Mouse (Mus musculus): ENCODE measurements at regions not wholly inside any gene's neighbourhood (a gene's known extent, or its start where the extent isn't known, plus 50 kb on each side); places are given as distances from the start of the nearest gene placed in this dataset.

- 57% methylated on average over 19 of the region's 19 CpGs for WGBS
- DNase-seq: no peak
- no peak for TF ChIP-seq CTCF (IDR thresholded peaks at IDR 0.05; ENCODE audit: borderline replicate concordance, insufficient read depth, low read depth, low read length)
- TF ChIP-seq POLR2A (IDR thresholded peaks at IDR 0.05; ENCODE audit: borderline replicate concordance, insufficient read depth, low read length): no peak
Measured at GRCm38 (mm10) chr12:12581271-12582186, 319.6 kb downstream of the Fam49a start.

GRCm38 (mm10) chr12:12580763-12581178 lies 318.8 kb downstream of the Fam49a start:
- no peak overlapping the region for H3K4me3 ChIP-seq (replicated peaks; ENCODE audit: insufficient read depth, low read depth, low read length)
- no peak overlapping the region for H3K27ac ChIP-seq (ENCODE audit: insufficient read depth, low read length)
- H3K4me1 ChIP-seq (ENCODE audit: control insufficient read depth, insufficient read depth, low read length): no peaks in the 10 kb centered on the region
- no peaks in the 10 kb centered on the region for H3K27me3 ChIP-seq (ENCODE audit: control insufficient read depth, insufficient read depth, low read length)
- WGBS: 32% methylated on average over 8 of the region's 8 CpGs
- no peak for TF ChIP-seq CTCF (IDR thresholded peaks at IDR 0.05; ENCODE audit: borderline replicate concordance, insufficient read depth, low read depth, low read length)
- no peak for TF ChIP-seq POLR2A (IDR thresholded peaks at IDR 0.05; ENCODE audit: borderline replicate concordance, insufficient read depth, low read length)
- DNase-seq: no peak

More at GRCm38 (mm10) chr12:12581271-12582186, 319.6 kb downstream of the Fam49a start:
- H3K27ac ChIP-seq (ENCODE audit: insufficient read depth, low read length): no peak overlapping the region
- H3K4me3 ChIP-seq (replicated peaks; ENCODE audit: insufficient read depth, low read depth, low read length): no peak overlapping the region
- H3K27me3 ChIP-seq (ENCODE audit: control insufficient read depth, insufficient read depth, low read length): no peaks in the 10 kb centered on the region
- H3K4me1 ChIP-seq (ENCODE audit: control insufficient read depth, insufficient read depth, low read length): no peaks in the 10 kb centered on the region

- H3K4me1 ChIP-seq (ENCODE audit: control insufficient read depth, insufficient read depth, low read length): no peaks in the 10 kb centered on the region
- no peak overlapping the region for H3K4me3 ChIP-seq (replicated peaks; ENCODE audit: insufficient read depth, low read depth, low read length)
- no peak for TF ChIP-seq POLR2A (IDR thresholded peaks at IDR 0.05; ENCODE audit: borderline replicate concordance, insufficient read depth, low read length)
- no peak for TF ChIP-seq CTCF (IDR thresholded peaks at IDR 0.05; ENCODE audit: borderline replicate concordance, insufficient read depth, low read depth, low read length)
- H3K27me3 ChIP-seq (ENCODE audit: control insufficient read depth, insufficient read depth, low read length): no peaks in the 10 kb centered on the region
- 58% methylated on average over 7 of the region's 7 CpGs for WGBS
- no peak for DNase-seq
- no peak overlapping the region for H3K27ac ChIP-seq (ENCODE audit: insufficient read depth, low read length)
Measured at GRCm38 (mm10) chr12:12578278-12578677, 316.3 kb downstream of the Fam49a start.

- Histone ChIP-seq H3K27ac (ENCODE audit: insufficient read depth, low read length) (no peak overlapping the region), H3K4me3 (replicated peaks; ENCODE audit: insufficient read depth, low read depth, low read length) (no peak overlapping the region), H3K4me1 (ENCODE audit: control insufficient read depth, insufficient read depth, low read length) (no peaks in the 10 kb centered on the region), H3K27me3 (ENCODE audit: control insufficient read depth, insufficient read depth, low read length) (no peaks in the 10 kb centered on the region)
- WGBS: 93% methylated on average over 7 of the region's 7 CpGs
- no peak for DNase-seq
- TF ChIP-seq POLR2A (IDR thresholded peaks at IDR 0.05; ENCODE audit: borderline replicate concordance, insufficient read depth, low read length): no peak
- TF ChIP-seq CTCF (IDR thresholded peaks at IDR 0.05; ENCODE audit: borderline replicate concordance, insufficient read depth, low read depth, low read length): no peak
Measured at GRCm38 (mm10) chr12:12570563-12571251, 308.8 kb downstream of the Fam49a start.

- 59% methylated on average over 3 of the region's 3 CpGs for WGBS
- TF ChIP-seq POLR2A (IDR thresholded peaks at IDR 0.05; ENCODE audit: borderline replicate concordance, insufficient read depth, low read length) (no peak), CTCF (IDR thresholded peaks at IDR 0.05; ENCODE audit: borderline replicate concordance, insufficient read depth, low read depth, low read length) (no peak)
- Histone ChIP-seq H3K4me1 (ENCODE audit: control insufficient read depth, insufficient read depth, low read length) (no peaks in the 10 kb centered on the region), H3K27me3 (ENCODE audit: control insufficient read depth, insufficient read depth, low read length) (no peaks in the 10 kb centered on the region), H3K27ac (ENCODE audit: insufficient read depth, low read length) (no peak overlapping the region), H3K4me3 (replicated peaks; ENCODE audit: insufficient read depth, low read depth, low read length) (no peak overlapping the region)
- no peak for DNase-seq
Measured at GRCm38 (mm10) chr12:12567734-12568104, 305.8 kb downstream of the Fam49a start.

GRCm38 (mm10) chr12:12567058-12567733 lies 305.3 kb downstream of the Fam49a start:
- TF ChIP-seq CTCF (IDR thresholded peaks at IDR 0.05; ENCODE audit: borderline replicate concordance, insufficient read depth, low read depth, low read length) (no peak), POLR2A (IDR thresholded peaks at IDR 0.05; ENCODE audit: borderline replicate concordance, insufficient read depth, low read length) (no peak)
- no peak for DNase-seq
- no peak overlapping the region for H3K27ac ChIP-seq (ENCODE audit: insufficient read depth, low read length)
- H3K4me3 ChIP-seq (replicated peaks; ENCODE audit: insufficient read depth, low read depth, low read length): no peak overlapping the region
- WGBS: 43% methylated on average over 7 of the region's 7 CpGs
- no peaks in the 10 kb centered on the region for H3K27me3 ChIP-seq (ENCODE audit: control insufficient read depth, insufficient read depth, low read length)
- no peaks in the 10 kb centered on the region for H3K4me1 ChIP-seq (ENCODE audit: control insufficient read depth, insufficient read depth, low read length)

GRCm38 (mm10) chr12:12562267-12562666 lies 300.3 kb downstream of the Fam49a start:
- Histone ChIP-seq H3K4me1 (ENCODE audit: control insufficient read depth, insufficient read depth, low read length) (no peaks in the 10 kb centered on the region), H3K4me3 (replicated peaks; ENCODE audit: insufficient read depth, low read depth, low read length) (no peak overlapping the region), H3K27me3 (ENCODE audit: control insufficient read depth, insufficient read depth, low read length) (no peaks in the 10 kb centered on the region), H3K27ac (ENCODE audit: insufficient read depth, low read length) (no peak overlapping the region)
- no peak for DNase-seq
- TF ChIP-seq POLR2A (IDR thresholded peaks at IDR 0.05; ENCODE audit: borderline replicate concordance, insufficient read depth, low read length) (no peak), CTCF (IDR thresholded peaks at IDR 0.05; ENCODE audit: borderline replicate concordance, insufficient read depth, low read depth, low read length) (no peak)
- 92% methylated on average over 1 of the region's 1 CpGs for WGBS

All from cerebellum, adult 2 months (tissue).